Mouse (Mus musculus) Patski (cell line): ENCODE results near the gene Ppig. TPM values are rescaled to one million over a fixed set of nuclear protein-coding genes. Genes with fewer than 3 reads are reported as not detected.

Experiments
- ATAC-seq: fragments of 100-300 bp; one replicate; pipeline ENCODE4 v1.8.0; 2021
- CTCF ChIA-PET: fragments of 350-600 bp; sonication (Branson Sonifier 250); formaldehyde crosslinking; loops from one replicate; lab custom pipeline; 2022; ENCODE audit warnings: inconsistent platforms; lab: Charles Lee
- POLR2A ChIA-PET: fragments of 350-600 bp; sonication (Branson Sonifier 250); formaldehyde crosslinking; loops from one replicate; lab custom pipeline; 2022; ENCODE audit warnings: antibody characterized with exemption, inconsistent platforms; lab: Charles Lee
- DNase-seq: peaks from one replicate; pipeline ENCODE4 v3.0.0-alpha.2; 2011; ENCODE audit warnings: low read depth, low spot score
- H3K27me3 ChIP-seq: fragments of 371-371 bp; one replicate; pipeline ENCODE4 v1.5.1; 2021
- CTCF ChIP-seq: fragments of 100-300 bp; IDR thresholded peaks from one replicate; pipeline ENCODE4 v1.5.1; 2021
- in situ Hi-C: fragments of 300-500 bp; cut with MboI; formaldehyde crosslinking; loops from 3 replicates; pipeline ENCODE4 v1.11.1; 2018; ENCODE audit warnings: low pct_unique_long_range_greater_than_20kb, mixed read lengths
- polyA plus RNA-seq: library from polyadenylated mRNA; unstranded; gene quantifications from one replicate; pipeline ENCODE4 v1.2.3, GENCODE M21; 2021

Ppig gene
- polyA plus RNA-seq, 1 experiment from 2014 or later, result 83.7 TPM

- ATAC-seq (no peak), DNase-seq (peak; percentile 42)
- POLR2A ChIA-PET, result no interaction called here
- peak; percentile 84 for TF ChIP-seq CTCF
- no peaks in the 10 kb centered on the region for H3K27me3 ChIP-seq
- in situ Hi-C loops, result no loop called here
- CTCF ChIA-PET, result interaction anchor here (0.6 to 3.1 kb wide), 8 partner anchors 8 to 152 kb away, joined by 3 to 16 read pairs (median 3); partner anchors contain the start of gene Bbs5
These were observed 67.9 kb downstream of the Ppig start for GRCm38 (mm10) chr2:69790285-69790684.

GRCm38 (mm10) chr2:69790722-69791121 lies 68.4 kb downstream of the Ppig start:
- ATAC-seq (no peak), DNase-seq (no peak)
- in situ Hi-C loops, result no loop called here
- CTCF ChIA-PET, result interaction anchor here (0.6 to 3.1 kb wide), 7 partner anchors 11 to 153 kb away, joined by 3 to 16 read pairs (median 3); partner anchors contain the start of gene Bbs5
- POLR2A ChIA-PET, result no interaction called here
- TF ChIP-seq CTCF, result no peak
- H3K27me3 ChIP-seq, result no peaks in the 10 kb centered on the region

- H3K27me3 ChIP-seq, result peaks cover 11% of the 10 kb centered on the region
- DNase-seq (peak; percentile 10), ATAC-seq (peak; percentile 62)
- CTCF ChIA-PET, result interaction anchor here (0.9 to 2.0 kb wide), 5 partner anchors 9 to 33 kb away, joined by 3 to 6 read pairs (median 4); no protein-coding TSS in a partner anchor
- TF ChIP-seq CTCF, result peak; percentile 70
- POLR2A ChIA-PET, result no interaction called here
- in situ Hi-C loops, result no loop called here
These were observed 80.6 kb downstream of the Ppig start for GRCm38 (mm10) chr2:69802911-69803312.

Other genes with a start within 250 kb of the Ppig start
- 39.0 TPM for gene Lrp2, start 136.5 kb upstream of the Ppig start, polyA plus RNA-seq
- gene Bbs5, start 75.4 kb upstream of the Ppig start, polyA plus RNA-seq, result 20.8 TPM
- 0.35 TPM for gene Klhl41, start 52.4 kb upstream of the Ppig start, polyA plus RNA-seq
- gene Fastkd1, start 9.0 kb upstream of the Ppig start, polyA plus RNA-seq, result 26.0 TPM
- 8.5 TPM for gene Ccdc173, start 67.0 kb downstream of the Ppig start, polyA plus RNA-seq
- gene Phospho2, start 67.1 kb downstream of the Ppig start, polyA plus RNA-seq, result 26.1 TPM
- gene Klhl23, start 99.4 kb downstream of the Ppig start, polyA plus RNA-seq, result 13.0 TPM
- 226 TPM for gene Ssb, start 139.0 kb downstream of the Ppig start, polyA plus RNA-seq
- gene Mettl5, start 163.1 kb downstream of the Ppig start, polyA plus RNA-seq, result 19.6 TPM
- 39.4 TPM for gene Ubr3, start 174.7 kb downstream of the Ppig start, polyA plus RNA-seq